Mouse (Mus musculus) hindbrain, embryonic 12.5 days (tissue): ENCODE measurements around the gene Nav1. TPM values are rescaled to one million over a fixed set of nuclear protein-coding genes. Genes with fewer than 3 reads are reported as not detected.
A peak's percentile ranks its signal among the peaks of the same experiment; 100 is the strongest.

ENCODE experiments used
- ATAC-seq: fragments of 200-750 bp; cut with Nextera tagmentation; 2 replicates; pipeline ENCODE4 v1.8.0; 2017; ENCODE audit warnings: moderate TSS enrichment; ENCODE audit not compliant: low FRiP score
- H3K27ac ChIP-seq: fragments of 300-500 bp; sonication (generic); 2 replicates; pipeline ENCODE4 v1.5.1; 2016; ENCODE audit warnings: mild to moderate bottlenecking
- H3K27me3 ChIP-seq: fragments of 300-500 bp; sonication (generic); 2 replicates; pipeline ENCODE4 v1.6.1; 2016; ENCODE audit warnings: mild to moderate bottlenecking
- H3K36me3 ChIP-seq: fragments of 300-500 bp; sonication (generic); 2 replicates; pipeline ENCODE4 v1.6.1; 2016; ENCODE audit warnings: mild to moderate bottlenecking
- H3K4me1 ChIP-seq: fragments of 300-500 bp; sonication (generic); 2 replicates; pipeline ENCODE4 v1.6.1; 2016
- H3K4me2 ChIP-seq: fragments of 300-500 bp; sonication (generic); replicated peaks from 2 replicates; pipeline ENCODE4 v1.6.1; 2016; ENCODE audit warnings: mild to moderate bottlenecking
- H3K4me3 ChIP-seq: fragments of 300-500 bp; sonication (generic); 2 replicates; pipeline ENCODE4 v1.5.1; 2016; ENCODE audit warnings: mild to moderate bottlenecking
- H3K9ac ChIP-seq: fragments of 300-500 bp; sonication (generic); 2 replicates; pipeline ENCODE4 v1.6.1; 2016; ENCODE audit warnings: mild to moderate bottlenecking, moderate library complexity
- H3K9me3 ChIP-seq: fragments of 300-500 bp; sonication (generic); replicated peaks from 2 replicates; pipeline ENCODE4 v1.6.1; 2016; ENCODE audit warnings: mild to moderate bottlenecking
- WGBS: fragments of 180-500 bp; shearing (Covaris S2); methylation state at CpG from one replicate; pipeline ENCODE4 v1.1.7; 2016; 5-methylcytosine and 5-hydroxymethylcytosine counted together
- polyA plus RNA-seq: library from polyadenylated mRNA; unstranded; fragments of >200 nt; fragmentation: Nextera tagmentation; extraction: Ambion mirVana; gene quantifications from 2 replicates; pipeline ENCODE4 v1.2.1, GENCODE M21; 2016

The Nav1 gene
- polyA plus RNA-seq, 1 experiment from 2014 or later = 35.9 TPM

DNA sequence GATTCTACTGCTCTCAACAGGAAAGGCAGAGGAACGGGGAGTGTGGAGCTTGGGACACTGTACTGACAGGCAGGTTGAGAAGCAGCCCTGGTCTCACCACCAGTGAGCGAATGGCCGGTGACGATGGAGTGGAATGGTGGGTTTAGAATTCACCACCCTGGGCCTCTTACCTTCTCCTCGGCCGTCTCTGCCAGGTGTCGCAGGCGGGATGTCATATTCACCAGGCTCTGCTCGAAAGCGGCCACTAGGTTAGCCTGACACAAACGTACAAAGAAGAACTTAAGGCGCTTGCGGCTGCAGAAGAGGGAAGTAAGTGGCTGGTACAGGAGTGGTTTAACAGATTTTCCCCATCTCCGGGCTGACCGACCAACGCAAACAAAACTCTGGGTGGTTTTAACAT, 146.6 kb downstream of the Nav1 start:
- H3K27me3 ChIP-seq = no peaks in the 10 kb centered on the region
- H3K9me3 ChIP-seq = no peaks in the 10 kb centered on the region
- 92% methylated on average over 16 of the region's 16 CpGs for WGBS
- H3K9ac ChIP-seq = no peak overlapping the region
- H3K4me3 ChIP-seq = no peak overlapping the region
- no peaks in the 10 kb centered on the region for H3K4me1 ChIP-seq
- H3K36me3 ChIP-seq = peaks cover 82% of the 10 kb centered on the region
- no peak overlapping the region for H3K27ac ChIP-seq
- H3K4me2 ChIP-seq = no peak overlapping the region
- ATAC-seq = no peak

DNA sequence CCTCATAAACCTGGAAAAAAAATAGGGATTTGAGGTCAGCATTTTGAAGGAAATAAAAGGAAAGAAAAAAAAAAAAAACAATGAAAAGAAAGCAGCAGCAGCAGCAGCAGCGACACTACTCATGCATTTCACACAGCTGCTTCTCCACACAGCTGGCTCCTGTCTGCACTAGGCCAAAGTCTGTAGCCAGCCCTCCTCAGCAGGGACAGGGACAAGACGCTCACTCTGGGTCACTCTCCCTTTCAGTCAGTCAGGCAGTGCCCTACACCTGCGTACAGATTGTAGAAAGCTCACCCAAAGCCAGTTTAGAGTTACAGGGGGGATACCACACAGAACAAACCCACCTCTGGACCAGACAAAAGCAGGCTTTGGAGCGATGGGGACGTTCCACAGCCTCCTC, 149.2 kb downstream of the Nav1 start:
- H3K36me3 ChIP-seq = peaks cover 81% of the 10 kb centered on the region
- H3K9me3 ChIP-seq = no peaks in the 10 kb centered on the region
- 90% methylated on average over 5 of the region's 5 CpGs for WGBS
- no peak overlapping the region for H3K4me3 ChIP-seq
- no peak overlapping the region for H3K9ac ChIP-seq
- H3K4me2 ChIP-seq = no peak overlapping the region
- ATAC-seq = no peak
- no peaks in the 10 kb centered on the region for H3K4me1 ChIP-seq
- H3K27me3 ChIP-seq = no peaks in the 10 kb centered on the region
- no peak overlapping the region for H3K27ac ChIP-seq

DNA sequence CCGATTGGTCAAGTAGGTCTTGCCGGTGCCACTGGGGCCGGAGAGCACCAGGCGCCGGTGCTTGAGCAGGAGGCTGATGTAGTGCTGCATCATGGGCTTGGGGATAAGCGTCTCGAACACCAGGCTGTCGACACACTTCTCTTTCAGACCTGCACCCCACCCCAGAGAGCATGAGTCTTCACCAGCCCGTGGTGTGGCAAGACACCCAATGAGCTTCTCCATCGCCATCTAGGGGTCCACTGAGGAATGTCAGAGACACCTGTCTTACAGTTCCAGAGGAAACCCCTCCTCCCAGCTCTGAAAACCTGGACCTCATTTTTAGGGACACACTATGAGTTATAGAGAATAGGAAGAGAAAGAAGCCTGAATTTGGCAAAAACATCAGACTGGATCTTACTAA, 154.8 kb downstream of the Nav1 start:
- Histone ChIP-seq H3K36me3 (peaks cover 84% of the 10 kb centered on the region), H3K4me1 (no peaks in the 10 kb centered on the region), H3K9ac (no peak overlapping the region), H3K27me3 (no peaks in the 10 kb centered on the region), H3K9me3 (no peaks in the 10 kb centered on the region), H3K27ac (no peak overlapping the region), H3K4me2 (no peak overlapping the region), H3K4me3 (no peak overlapping the region)
- 82% methylated on average over 10 of the region's 10 CpGs for WGBS
- no peak for ATAC-seq

DNA sequence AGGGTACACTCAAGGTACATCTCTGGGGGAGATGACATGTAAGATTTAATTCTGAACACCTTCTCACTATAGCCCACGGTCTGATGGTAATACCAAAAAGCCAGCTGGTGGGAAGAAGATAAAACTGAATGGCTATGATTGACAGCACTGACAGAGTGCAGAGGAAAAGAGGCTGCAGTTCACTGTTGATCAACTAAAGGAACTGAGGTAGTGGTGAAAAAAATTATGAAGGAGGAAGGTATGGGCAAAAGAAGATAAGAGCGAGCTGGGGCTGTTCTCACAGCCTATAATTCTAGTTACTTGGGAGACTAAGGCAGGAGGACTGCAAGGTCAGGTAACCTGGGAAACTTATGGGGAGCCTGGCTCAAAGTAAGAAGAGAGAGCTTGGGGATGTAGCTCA, 155.7 kb downstream of the Nav1 start:
- Histone ChIP-seq H3K27me3 (no peaks in the 10 kb centered on the region), H3K4me2 (no peak overlapping the region), H3K4me1 (no peaks in the 10 kb centered on the region), H3K9ac (no peak overlapping the region), H3K4me3 (no peak overlapping the region), H3K9me3 (no peaks in the 10 kb centered on the region), H3K27ac (no peak overlapping the region), H3K36me3 (peaks cover 76% of the 10 kb centered on the region)
- no peak for ATAC-seq
- 97% methylated on average over 2 of the region's 2 CpGs for WGBS

DNA sequence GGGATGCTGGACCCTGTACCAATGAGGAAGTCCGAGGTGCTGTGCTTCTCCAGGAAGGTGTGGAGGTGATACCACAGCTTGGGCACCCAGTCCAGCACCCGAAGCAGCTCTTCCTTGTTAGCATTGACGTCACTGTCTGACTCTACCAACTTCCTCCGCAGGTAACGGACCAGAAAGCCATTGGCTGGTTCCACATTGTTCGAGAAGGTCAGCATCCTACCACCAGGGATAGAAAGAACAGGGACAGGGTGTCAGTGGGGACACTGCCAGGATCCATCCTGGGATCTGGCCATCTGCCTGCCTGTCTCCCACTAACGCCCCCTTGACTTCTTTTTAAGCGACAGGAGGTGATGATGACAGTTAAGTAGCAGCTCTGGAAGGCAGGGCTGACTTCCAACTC, 157.2 kb downstream of the Nav1 start:
- H3K9me3 ChIP-seq = no peaks in the 10 kb centered on the region
- H3K27me3 ChIP-seq = no peaks in the 10 kb centered on the region
- H3K4me2 ChIP-seq = no peak overlapping the region
- no peak for ATAC-seq
- H3K4me3 ChIP-seq = no peak overlapping the region
- no peak overlapping the region for H3K27ac ChIP-seq
- WGBS = 94% methylated on average over 8 of the region's 8 CpGs
- H3K36me3 ChIP-seq = peaks cover 66% of the 10 kb centered on the region
- H3K4me1 ChIP-seq = no peaks in the 10 kb centered on the region
- no peak overlapping the region for H3K9ac ChIP-seq

DNA sequence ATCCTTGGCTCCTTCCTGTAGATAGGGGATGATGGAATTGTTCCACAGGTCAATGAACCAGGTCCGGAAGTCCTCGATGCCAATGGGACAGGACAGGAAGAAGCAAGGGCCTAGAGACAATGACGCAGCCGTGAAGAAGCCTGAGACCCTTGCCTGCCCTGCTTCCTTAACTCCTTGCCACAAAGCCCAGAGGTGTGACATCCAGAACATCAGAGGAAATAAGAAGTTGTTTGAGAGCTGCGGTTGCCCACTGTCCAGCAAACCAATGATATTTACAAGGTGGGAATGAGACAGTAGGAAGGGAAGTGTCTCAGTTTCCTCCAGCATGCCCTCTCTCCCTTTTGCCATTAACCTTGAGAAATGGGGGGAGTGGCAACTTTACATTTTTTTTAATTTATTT, 158.2 kb downstream of the Nav1 start:
- no peak for ATAC-seq
- WGBS = 95% methylated on average over 5 of the region's 5 CpGs

DNA sequence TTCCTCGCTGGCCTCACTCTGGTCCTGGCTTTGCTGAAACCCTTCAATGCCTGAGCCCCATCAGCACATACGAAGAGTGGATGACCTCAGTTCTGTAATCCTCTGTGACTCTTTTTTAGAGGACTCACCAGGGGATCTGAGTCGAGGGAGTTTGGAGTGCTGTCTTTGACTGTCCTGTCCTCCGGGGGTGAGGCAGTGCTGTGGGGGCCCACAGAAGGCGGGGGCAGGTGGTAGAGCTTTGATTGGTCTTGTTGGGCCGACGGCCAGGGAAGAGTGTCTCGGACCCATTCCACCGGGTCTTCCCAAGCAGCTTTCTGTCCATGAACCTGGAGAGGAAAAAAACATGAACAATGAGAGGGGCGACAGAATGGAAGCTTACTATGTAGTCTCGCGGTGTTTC, 163.6 kb downstream of the Nav1 start:
- no peak for ATAC-seq
- WGBS = 90% methylated on average over 12 of the region's 12 CpGs
- H3K36me3 ChIP-seq = peaks cover 64% of the 10 kb centered on the region

More for the DNA sequence above, 158.2 kb downstream of the Nav1 start:
- Histone ChIP-seq H3K27me3 (no peaks in the 10 kb centered on the region), H3K4me3 (no peak overlapping the region), H3K4me1 (no peaks in the 10 kb centered on the region), H3K36me3 (peaks cover 62% of the 10 kb centered on the region), H3K9me3 (no peaks in the 10 kb centered on the region), H3K27ac (no peak overlapping the region), H3K4me2 (no peak overlapping the region), H3K9ac (no peak overlapping the region)

DNA sequence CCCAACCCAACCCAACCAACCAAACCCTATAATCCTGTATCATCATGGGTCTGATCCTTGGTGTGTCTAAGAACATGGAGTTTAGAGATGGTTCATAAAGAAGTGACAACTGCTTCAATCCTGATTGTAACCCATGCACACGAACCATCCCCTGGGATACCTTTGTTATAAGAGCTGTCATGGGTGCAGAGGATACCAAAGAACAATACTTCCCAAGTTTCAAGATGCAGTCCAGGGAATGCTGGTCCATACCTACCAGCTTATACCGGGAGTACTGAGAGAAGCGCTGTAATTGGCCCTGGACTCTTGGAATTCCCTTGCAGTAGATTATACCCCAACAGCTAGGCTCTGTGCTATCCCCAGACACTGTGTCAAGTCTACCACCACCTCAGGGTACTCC, 165.2 kb downstream of the Nav1 start:
- H3K27me3 ChIP-seq = no peaks in the 10 kb centered on the region
- H3K4me1 ChIP-seq = no peaks in the 10 kb centered on the region
- H3K9me3 ChIP-seq = no peaks in the 10 kb centered on the region
- ATAC-seq = no peak
- H3K9ac ChIP-seq = no peak overlapping the region
- peaks cover 68% of the 10 kb centered on the region for H3K36me3 ChIP-seq
- no peak overlapping the region for H3K4me3 ChIP-seq
- 97% methylated on average over 3 of the region's 3 CpGs for WGBS
- H3K4me2 ChIP-seq = no peak overlapping the region
- H3K27ac ChIP-seq = no peak overlapping the region

More for the DNA sequence above, 163.6 kb downstream of the Nav1 start:
- Histone ChIP-seq H3K9me3 (no peaks in the 10 kb centered on the region), H3K4me2 (no peak overlapping the region), H3K4me3 (no peak overlapping the region), H3K4me1 (no peaks in the 10 kb centered on the region), H3K27me3 (no peaks in the 10 kb centered on the region), H3K9ac (no peak overlapping the region), H3K27ac (no peak overlapping the region)

DNA sequence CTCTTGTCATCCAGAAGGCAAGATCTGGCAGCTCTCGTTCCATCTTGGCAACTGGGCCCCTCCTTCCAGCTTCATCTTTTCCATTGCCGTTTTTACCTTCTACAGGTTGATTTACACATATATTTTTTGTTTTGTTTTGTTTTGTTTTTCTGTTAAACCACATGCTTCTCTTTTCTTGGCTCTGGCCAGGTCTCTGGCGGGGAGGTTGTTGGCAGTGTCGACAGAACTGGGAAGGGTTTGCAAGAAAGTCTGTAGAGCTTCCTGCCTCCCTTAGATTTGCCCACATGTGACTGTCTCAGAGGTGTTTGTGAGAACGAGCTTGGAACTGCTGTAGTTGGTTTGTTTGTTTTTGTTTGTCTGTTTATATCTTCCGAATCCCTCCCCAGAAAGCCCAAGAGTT, 166.1 kb downstream of the Nav1 start:
- no peak overlapping the region for H3K4me2 ChIP-seq
- no peak for ATAC-seq
- H3K4me1 ChIP-seq = no peaks in the 10 kb centered on the region
- H3K9me3 ChIP-seq = no peaks in the 10 kb centered on the region
- no peak overlapping the region for H3K9ac ChIP-seq
- no peaks in the 10 kb centered on the region for H3K27me3 ChIP-seq
- no peak overlapping the region for H3K27ac ChIP-seq
- H3K36me3 ChIP-seq = peaks cover 68% of the 10 kb centered on the region
- no peak overlapping the region for H3K4me3 ChIP-seq
- 87% methylated on average over 6 of the region's 6 CpGs for WGBS

DNA sequence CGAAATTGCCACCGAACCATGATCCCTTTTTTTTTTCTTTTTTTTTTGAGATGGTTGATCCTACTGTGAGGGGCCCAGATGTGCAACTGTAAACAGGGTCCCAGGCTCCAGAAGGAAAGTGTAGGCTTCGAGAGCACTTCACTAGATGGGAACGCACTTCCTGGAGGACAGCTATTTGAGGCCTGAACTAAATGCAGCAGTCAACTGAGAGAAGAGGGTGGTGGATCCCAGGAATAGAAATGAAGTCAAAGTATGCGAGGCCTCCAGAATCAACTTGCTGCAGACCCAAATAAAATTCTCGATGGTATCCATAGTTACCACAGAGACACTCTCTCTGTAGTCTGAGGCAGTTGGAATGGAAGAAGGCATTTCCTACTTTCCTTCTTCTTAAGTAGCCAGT, 168.3 kb downstream of the Nav1 start:
- Histone ChIP-seq H3K36me3 (peaks cover 61% of the 10 kb centered on the region), H3K9ac (no peak overlapping the region), H3K27me3 (no peaks in the 10 kb centered on the region), H3K4me2 (no peak overlapping the region), H3K4me1 (no peaks in the 10 kb centered on the region), H3K27ac (no peak overlapping the region), H3K9me3 (no peaks in the 10 kb centered on the region), H3K4me3 (no peak overlapping the region)
- 86% methylated on average over 6 of the region's 6 CpGs for WGBS
- no peak for ATAC-seq

DNA sequence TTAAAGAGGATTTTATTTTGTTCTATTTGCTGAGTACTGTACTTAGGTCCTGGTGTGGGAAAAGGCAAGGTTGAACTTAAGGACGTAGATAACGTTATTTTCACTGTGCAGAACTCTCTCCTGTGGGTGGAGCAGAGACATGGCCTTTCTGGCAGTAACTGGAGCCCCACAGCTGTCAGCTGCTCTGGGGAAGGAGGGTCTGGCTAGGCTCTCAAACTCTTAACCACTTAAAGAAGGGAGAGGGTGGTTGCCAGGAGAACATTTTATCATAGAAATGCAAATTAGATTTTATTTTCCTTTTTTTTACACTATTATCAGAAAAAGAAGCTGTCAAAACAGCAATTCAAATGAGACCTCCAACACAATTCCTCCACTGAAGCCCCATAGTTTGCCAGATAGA, 171.3 kb downstream of the Nav1 start:
- Histone ChIP-seq H3K9me3 (no peaks in the 10 kb centered on the region), H3K4me2 (no peak overlapping the region), H3K27ac (no peak overlapping the region), H3K4me1 (peaks cover 10% of the 10 kb centered on the region; the same call in 1 of the 2 replicates), H3K9ac (no peak overlapping the region), H3K36me3 (peaks cover 31% of the 10 kb centered on the region), H3K4me3 (no peak overlapping the region), H3K27me3 (no peaks in the 10 kb centered on the region)
- 33% methylated on average over 2 of the region's 2 CpGs for WGBS
- no peak for ATAC-seq

DNA sequence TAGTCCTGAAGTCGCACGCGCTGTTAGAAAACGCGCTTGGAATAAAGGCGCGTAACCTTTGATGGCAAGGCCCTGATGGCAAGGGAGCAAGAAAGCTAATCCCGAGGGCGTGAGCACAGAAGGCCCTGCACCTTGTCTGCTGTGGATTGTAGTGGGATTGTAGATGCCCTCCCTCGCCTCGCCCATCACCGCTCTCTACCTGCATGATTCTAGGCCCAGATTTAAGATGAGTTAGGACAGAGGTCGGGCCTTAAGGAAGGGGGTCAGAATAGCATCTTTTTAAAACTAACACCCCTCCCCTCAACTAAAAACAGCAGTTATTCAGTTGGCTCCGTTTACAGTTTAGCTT, 176.5 kb downstream of the Nav1 start:
- H3K4me2 ChIP-seq = peak overlapping the region; percentile 59
- peaks cover 34% of the 10 kb centered on the region for H3K4me1 ChIP-seq
- no peaks in the 10 kb centered on the region for H3K27me3 ChIP-seq
- H3K4me3 ChIP-seq = peak overlapping the region; percentile 93
- 2% methylated on average over 14 of the region's 14 CpGs for WGBS
- no peaks in the 10 kb centered on the region for H3K9me3 ChIP-seq
- peak overlapping the region; percentile 91 for H3K9ac ChIP-seq
- peak overlapping the region; percentile 92 for H3K27ac ChIP-seq
- peaks cover 13% of the 10 kb centered on the region for H3K36me3 ChIP-seq
- ATAC-seq = peak; percentile 77

DNA sequence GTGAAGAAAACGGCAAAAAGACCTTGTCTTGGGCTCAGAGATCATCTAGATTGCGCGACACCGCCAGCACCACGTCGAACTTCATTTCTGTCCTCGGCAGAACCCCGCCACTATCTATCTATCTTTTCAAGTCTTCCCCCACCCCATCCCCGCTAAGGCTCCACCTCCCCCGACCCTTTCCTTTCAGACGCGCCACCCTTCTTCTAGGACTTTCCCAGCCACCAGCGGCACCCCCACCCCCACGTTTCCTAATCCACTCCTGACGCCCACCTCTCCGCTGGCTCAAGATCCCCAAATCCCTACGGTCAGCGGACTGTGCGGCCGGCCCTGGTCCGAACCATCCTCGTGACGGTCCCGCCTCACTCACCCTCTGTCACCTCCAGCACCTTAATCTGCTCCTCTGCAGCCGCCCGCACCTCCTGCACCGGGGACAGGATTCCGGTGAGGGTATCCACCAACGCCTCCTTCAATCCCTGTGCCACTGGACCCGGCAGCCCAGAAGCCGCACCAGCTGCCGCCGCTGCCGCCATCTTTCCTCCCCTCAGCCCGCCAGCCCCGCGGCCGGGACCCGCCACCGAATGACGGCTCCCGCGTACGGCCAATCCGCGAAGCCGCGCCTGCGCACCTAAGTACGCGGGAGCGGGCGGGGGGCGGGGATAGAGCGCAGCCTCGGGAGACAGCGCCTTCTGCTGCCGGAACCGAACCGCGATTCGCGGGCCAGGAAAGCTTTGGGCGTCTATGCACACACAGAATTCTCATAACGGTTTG, 177.0 kb downstream of the Nav1 start, which contains the start of gene Ipo9:
Gene Ipo9, minus strand, starts transcription at position 599 of the 768 bp plus-strand sequence.
- Histone ChIP-seq H3K9me3 (no peaks in the 10 kb centered on the region), H3K27me3 (no peaks in the 10 kb centered on the region), H3K36me3 (peaks cover 17% of the 10 kb centered on the region), H3K27ac (peak within 1 kb of the TSS; percentile 92), H3K4me1 (peaks cover 34% of the 10 kb centered on the region), H3K9ac (peak within 1 kb of the TSS; percentile 91), H3K4me2 (peak within 1 kb of the TSS; percentile 59), H3K4me3 (peak within 1 kb of the TSS; percentile 93)
- WGBS = under 1% methylated on average over 65 of the region's 65 CpGs
- peak; percentile 96 for ATAC-seq
